Mouse (Mus musculus): Measurements from ENCODE around the gene Rnh1.

- no peak for TF ChIP-seq CTCF (IDR thresholded peaks at IDR 0.05; ENCODE audit: borderline replicate concordance, extremely low read depth, insufficient read depth, insufficient read length)
- no peak for TF ChIP-seq POLR2A (IDR thresholded peaks at IDR 0.05; ENCODE audit: borderline replicate concordance, extremely low read depth, insufficient read depth, insufficient read length, poor library complexity, severe bottlenecking)
Measured at GRCm38 (mm10) chr7:141144650-141145049, 28.0 kb downstream of the Rnh1 start.
